Mouse (Mus musculus) midbrain, embryonic 16.5 days (tissue): ENCODE data around the gene Tcf7l2. TPM values are rescaled to one million over a fixed set of nuclear protein-coding genes. Genes with fewer than 3 reads are reported as not detected.
A peak's percentile ranks its signal among the peaks of the same experiment; 100 is the strongest.

Experiments
- ATAC-seq: fragments of 200-750 bp; cut with Nextera tagmentation; 2 replicates; pipeline ENCODE4 v1.8.0; 2017; ENCODE audit warnings: moderate TSS enrichment
- H3K27ac ChIP-seq: fragments of 300-500 bp; sonication (generic); 2 replicates; pipeline ENCODE4 v1.5.1; 2014; ENCODE audit warnings: mild to moderate bottlenecking, low read length, mixed read lengths
- H3K27me3 ChIP-seq: fragments of 300-500 bp; sonication (generic); 2 replicates; pipeline ENCODE4 v1.6.1; 2014; ENCODE audit warnings: low read depth, low read length, mixed read lengths; ENCODE audit not compliant: control insufficient read depth, insufficient read depth
- H3K36me3 ChIP-seq: fragments of 300-500 bp; sonication (generic); 2 replicates; pipeline ENCODE4 v1.6.1; 2014; ENCODE audit warnings: mild to moderate bottlenecking, low read length, moderate library complexity, mixed read lengths; ENCODE audit not compliant: control insufficient read depth, insufficient read depth
- H3K4me1 ChIP-seq: fragments of 300-500 bp; sonication (generic); 2 replicates; pipeline ENCODE4 v1.6.1; 2014; ENCODE audit warnings: mild to moderate bottlenecking, low read length, mixed read lengths; ENCODE audit not compliant: control insufficient read depth, insufficient read depth
- H3K4me2 ChIP-seq: fragments of 300-500 bp; sonication (generic); 2 replicates; pipeline ENCODE4 v1.6.1; 2014; ENCODE audit warnings: mild to moderate bottlenecking, low read length, mixed read lengths
- H3K4me3 ChIP-seq: fragments of 300-500 bp; sonication (generic); 2 replicates; pipeline ENCODE4 v1.5.1; 2014; ENCODE audit warnings: low read depth, mild to moderate bottlenecking, low read length, moderate library complexity, mixed read lengths
- H3K9ac ChIP-seq: fragments of 300-500 bp; sonication (generic); 2 replicates; pipeline ENCODE4 v1.6.1; 2014; ENCODE audit warnings: low read depth, low read length, mixed read lengths
- H3K9me3 ChIP-seq: fragments of 300-500 bp; sonication (generic); replicated peaks from 2 replicates; pipeline ENCODE4 v1.6.1; 2014; ENCODE audit warnings: mild to moderate bottlenecking, low read length, mixed read lengths; ENCODE audit not compliant: control insufficient read depth, poor library complexity, severe bottlenecking
- WGBS: fragments of 180-500 bp; shearing (Covaris S2); extraction: QIAGEN DNeasy Blood & Tissue Kit; methylation state at CpG from one replicate; pipeline ENCODE4 v1.1.7; 2014; 5-methylcytosine and 5-hydroxymethylcytosine counted together
- polyA plus RNA-seq: library from polyadenylated mRNA; unstranded; fragments of >200 nt; fragmentation: Nextera tagmentation; extraction: Ambion mirVana; gene quantifications from 2 replicates; pipeline ENCODE4 v1.2.1, GENCODE M21; 2015

The Tcf7l2 gene
- polyA plus RNA-seq, 1 experiment from 2014 or later, result 824 TPM

- H3K4me2 ChIP-seq, result no peak overlapping the region
- WGBS, result 96% methylated on average over 4 of the region's 4 CpGs
Observed at GRCm38 (mm10) chr19:55868597-55868996, 127.0 kb downstream of the Tcf7l2 start.

GRCm38 (mm10) chr19:55870825-55871224 lies 129.2 kb downstream of the Tcf7l2 start:
- Histone ChIP-seq H3K9me3 (no peaks in the 10 kb centered on the region), H3K4me2 (no peak overlapping the region), H3K9ac (no peak overlapping the region), H3K27ac (no peak overlapping the region), H3K27me3 (no peaks in the 10 kb centered on the region), H3K4me1 (peaks cover 5% of the 10 kb centered on the region; the same call in 1 of the 2 replicates), H3K4me3 (no peak overlapping the region), H3K36me3 (no peaks in the 10 kb centered on the region)
- WGBS, result 72% methylated on average over 12 of the region's 12 CpGs
- ATAC-seq, result no peak

More at GRCm38 (mm10) chr19:55868597-55868996, 127.0 kb downstream of the Tcf7l2 start:
- peaks cover 5% of the 10 kb centered on the region; the same call in 1 of the 2 replicates for H3K4me1 ChIP-seq
- no peak for ATAC-seq
- no peaks in the 10 kb centered on the region for H3K27me3 ChIP-seq
- no peak overlapping the region for H3K4me3 ChIP-seq
- H3K9ac ChIP-seq, result no peak overlapping the region
- H3K36me3 ChIP-seq, result no peaks in the 10 kb centered on the region
- no peaks in the 10 kb centered on the region for H3K9me3 ChIP-seq
- H3K27ac ChIP-seq, result no peak overlapping the region

GRCm38 (mm10) chr19:55871496-55871895 lies 129.9 kb downstream of the Tcf7l2 start:
- ATAC-seq, result no peak
- Histone ChIP-seq H3K36me3 (no peaks in the 10 kb centered on the region), H3K27ac (no peak overlapping the region), H3K4me1 (peaks cover 5% of the 10 kb centered on the region; the same call in 1 of the 2 replicates), H3K4me2 (no peak overlapping the region), H3K9ac (no peak overlapping the region), H3K9me3 (no peaks in the 10 kb centered on the region), H3K27me3 (no peaks in the 10 kb centered on the region), H3K4me3 (no peak overlapping the region)
- WGBS, result 52% methylated on average over 3 of the region's 3 CpGs

- H3K27ac ChIP-seq, result no peak overlapping the region
- 79% methylated on average over 3 of the region's 3 CpGs for WGBS
- H3K4me3 ChIP-seq, result no peak overlapping the region
Observed at GRCm38 (mm10) chr19:55873221-55873620, 131.6 kb downstream of the Tcf7l2 start.

GRCm38 (mm10) chr19:55876501-55876900 lies 134.9 kb downstream of the Tcf7l2 start:
- ATAC-seq, result no peak
- no peak overlapping the region for H3K4me3 ChIP-seq
- H3K4me2 ChIP-seq, result no peak overlapping the region
- peaks cover 22% of the 10 kb centered on the region for H3K4me1 ChIP-seq
- 62% methylated on average over 3 of the region's 3 CpGs for WGBS
- no peaks in the 10 kb centered on the region for H3K27me3 ChIP-seq
- no peaks in the 10 kb centered on the region for H3K9me3 ChIP-seq
- no peaks in the 10 kb centered on the region for H3K36me3 ChIP-seq
- H3K27ac ChIP-seq, result no peak overlapping the region
- no peak overlapping the region for H3K9ac ChIP-seq

More at GRCm38 (mm10) chr19:55873221-55873620, 131.6 kb downstream of the Tcf7l2 start:
- Histone ChIP-seq H3K27me3 (no peaks in the 10 kb centered on the region), H3K9ac (no peak overlapping the region), H3K4me2 (no peak overlapping the region), H3K36me3 (no peaks in the 10 kb centered on the region), H3K9me3 (no peaks in the 10 kb centered on the region), H3K4me1 (peaks cover 15% of the 10 kb centered on the region)
- no peak for ATAC-seq

GRCm38 (mm10) chr19:55877404-55877915 lies 135.8 kb downstream of the Tcf7l2 start:
- Histone ChIP-seq H3K4me3 (no peak overlapping the region), H3K9me3 (no peaks in the 10 kb centered on the region), H3K4me1 (peaks cover 25% of the 10 kb centered on the region), H3K4me2 (no peak overlapping the region), H3K9ac (no peak overlapping the region), H3K27ac (no peak overlapping the region), H3K36me3 (no peaks in the 10 kb centered on the region), H3K27me3 (no peaks in the 10 kb centered on the region)
- 20% methylated on average over 7 of the region's 7 CpGs for WGBS
- ATAC-seq, result no peak

- H3K36me3 ChIP-seq, result no peaks in the 10 kb centered on the region
- peak; percentile 64 for ATAC-seq
- H3K27me3 ChIP-seq, result no peaks in the 10 kb centered on the region
- peak overlapping the region; percentile 19 for H3K27ac ChIP-seq
- no peak overlapping the region for H3K9ac ChIP-seq
- H3K4me3 ChIP-seq, result no peak overlapping the region
- H3K4me2 ChIP-seq, result no peak overlapping the region; the same call in 1 of the 2 replicates
- 29% methylated on average over 13 of the region's 13 CpGs for WGBS
- H3K9me3 ChIP-seq, result no peaks in the 10 kb centered on the region
- peaks cover 33% of the 10 kb centered on the region for H3K4me1 ChIP-seq
Observed at GRCm38 (mm10) chr19:55880664-55881359, 139.2 kb downstream of the Tcf7l2 start.

GRCm38 (mm10) chr19:55886536-55886935 lies 144.9 kb downstream of the Tcf7l2 start:
- H3K9ac ChIP-seq, result no peak overlapping the region
- 45% methylated on average over 14 of the region's 14 CpGs for WGBS
- ATAC-seq, result no peak
- H3K4me3 ChIP-seq, result no peak overlapping the region
- peak overlapping the region; percentile 87 for H3K27ac ChIP-seq
- no peaks in the 10 kb centered on the region for H3K36me3 ChIP-seq
- H3K4me2 ChIP-seq, result peak overlapping the region; percentile 9; the same call in 1 of the 2 replicates
- H3K9me3 ChIP-seq, result no peaks in the 10 kb centered on the region
- no peaks in the 10 kb centered on the region for H3K27me3 ChIP-seq
- peaks cover 19% of the 10 kb centered on the region for H3K4me1 ChIP-seq

GRCm38 (mm10) chr19:55891692-55892183 lies 150.1 kb downstream of the Tcf7l2 start:
- Histone ChIP-seq H3K9ac (peak overlapping the region; percentile 30; the same call in 1 of the 2 replicates), H3K9me3 (no peaks in the 10 kb centered on the region), H3K4me3 (peak overlapping the region; percentile 2; the same call in 1 of the 2 replicates), H3K27ac (peak overlapping the region; percentile 92), H3K36me3 (no peaks in the 10 kb centered on the region), H3K4me1 (peaks cover 21% of the 10 kb centered on the region), H3K4me2 (peak overlapping the region; percentile 39), H3K27me3 (no peaks in the 10 kb centered on the region)
- WGBS, result 30% methylated on average over 9 of the region's 9 CpGs
- no peak for ATAC-seq
